Mouse (Mus musculus) liver, embryonic 13.5 days (tissue): ENCODE data around the gene Gpatch8. TPM values are rescaled to one million over a fixed set of nuclear protein-coding genes. Genes with fewer than 3 reads are reported as not detected.
"Not testable (repeated sequence)": the region's sequence is repeated elsewhere in the genome, so short reads cannot be mapped to it uniquely, and the experiment has no call there.

ENCODE experiments used
- ATAC-seq: fragments of 200-750 bp; cut with Nextera tagmentation; 2 replicates; pipeline ENCODE4 v1.8.0; 2017; ENCODE audit warnings: low read depth, mild to moderate bottlenecking, moderate number of reproducible peaks, moderate library complexity
- DNase-seq: peaks from one replicate; pipeline ENCODE4 v3.0.0; 2022
- H3K27ac ChIP-seq: fragments of 300-500 bp; sonication (generic); 2 replicates; pipeline ENCODE4 v1.5.1; 2015; ENCODE audit warnings: moderate library complexity, mild to moderate bottlenecking, inconsistent platforms
- H3K27me3 ChIP-seq: fragments of 300-500 bp; sonication (generic); 2 replicates; pipeline ENCODE4 v1.6.1; 2015; ENCODE audit warnings: mild to moderate bottlenecking, inconsistent platforms
- H3K36me3 ChIP-seq: fragments of 300-500 bp; sonication (generic); 2 replicates; pipeline ENCODE4 v1.6.1; 2015; ENCODE audit warnings: mild to moderate bottlenecking, inconsistent platforms
- H3K4me1 ChIP-seq: fragments of 300-500 bp; sonication (generic); replicated peaks from 2 replicates; pipeline ENCODE4 v1.6.1; 2015; ENCODE audit warnings: inconsistent platforms
- H3K4me2 ChIP-seq: fragments of 300-500 bp; sonication (generic); 2 replicates; pipeline ENCODE4 v1.6.1; 2015; ENCODE audit warnings: inconsistent platforms, mild to moderate bottlenecking, moderate library complexity
- H3K4me3 ChIP-seq: fragments of 300-500 bp; sonication (generic); replicated peaks from 2 replicates; pipeline ENCODE4 v1.5.1; 2015; ENCODE audit warnings: mild to moderate bottlenecking, inconsistent platforms
- H3K9ac ChIP-seq: fragments of 300-500 bp; sonication (generic); 2 replicates; pipeline ENCODE4 v1.6.1; 2015; ENCODE audit warnings: mild to moderate bottlenecking, inconsistent platforms
- H3K9me3 ChIP-seq: fragments of 300-500 bp; sonication (generic); replicated peaks from 2 replicates; pipeline ENCODE4 v1.6.1; 2016; ENCODE audit warnings: inconsistent platforms
- WGBS: fragments of 180-500 bp; shearing (Covaris S2); methylation state at CpG from one replicate; pipeline ENCODE4 v1.1.7; 2015; ENCODE audit not compliant: insufficient replicate concordance; 5-methylcytosine and 5-hydroxymethylcytosine counted together
- polyA plus RNA-seq: library from polyadenylated mRNA; unstranded; fragments of >200 nt; fragmentation: Nextera tagmentation; extraction: Ambion mirVana; gene quantifications from 2 replicates; pipeline ENCODE4 v1.2.1, GENCODE M21; 2015

Gene Gpatch8
- polyA plus RNA-seq, 1 experiment from 2014 or later, result 18.0 TPM

DNA sequence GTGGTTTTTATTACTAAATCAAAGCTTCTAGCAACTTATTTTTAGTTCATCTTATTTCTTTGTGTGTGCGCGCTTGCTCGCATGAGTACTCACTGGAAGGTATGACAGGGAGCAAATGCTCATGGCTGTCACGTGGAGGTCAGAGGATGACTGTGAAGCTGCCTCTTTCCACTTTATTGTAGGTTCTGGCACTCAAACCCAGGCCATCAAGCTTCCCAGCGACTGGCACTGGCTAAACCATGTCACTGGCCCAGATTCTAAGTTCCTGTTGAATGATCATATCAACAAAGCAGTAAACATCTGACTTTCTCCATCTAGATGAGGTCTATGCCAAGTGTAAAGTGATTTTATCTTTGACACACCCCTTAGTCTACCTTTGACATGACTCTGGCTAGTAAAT lies 14.7 kb downstream of the Gpatch8 start:
- ATAC-seq (no peak), DNase-seq (no peak)
- Histone ChIP-seq H3K4me3 (no peak overlapping the region), H3K36me3 (peaks cover 16% of the 10 kb centered on the region), H3K9me3 (no peaks in the 10 kb centered on the region), H3K27me3 (no peaks in the 10 kb centered on the region), H3K4me1 (peaks cover 32% of the 10 kb centered on the region), H3K4me2 (no peak overlapping the region), H3K27ac (no peak overlapping the region; the same call in 1 of the 2 replicates), H3K9ac (no peak overlapping the region)
- WGBS, result 81% methylated on average over 5 of the region's 5 CpGs

DNA sequence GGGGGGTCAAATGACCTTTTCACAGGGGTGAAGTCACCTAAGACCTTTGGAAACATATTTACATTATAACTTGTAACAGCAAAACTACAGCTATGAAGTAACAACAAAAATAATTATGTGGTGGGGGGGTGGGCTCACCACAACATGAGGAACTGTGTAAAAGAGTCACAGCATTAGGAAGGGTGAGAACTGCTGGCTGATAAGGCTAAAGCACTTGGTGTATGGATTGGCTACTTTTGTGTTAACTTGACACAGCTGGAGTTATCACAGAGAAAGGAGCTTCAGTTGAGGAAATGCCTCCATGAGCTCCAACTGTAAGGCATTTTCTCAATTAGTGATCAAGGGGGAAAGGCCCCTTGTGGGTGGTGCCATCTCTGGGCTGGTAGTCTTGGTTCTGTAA lies 15.9 kb downstream of the Gpatch8 start:
- ATAC-seq, H3K9ac ChIP-seq, H3K27ac ChIP-seq, H3K4me3 ChIP-seq, H3K9me3 ChIP-seq, DNase-seq, H3K4me2 ChIP-seq, H3K27me3 ChIP-seq: not testable (repeated sequence)
- peaks cover 22% of the 10 kb centered on the region for H3K36me3 ChIP-seq
- H3K4me1 ChIP-seq, result peaks cover 32% of the 10 kb centered on the region

DNA sequence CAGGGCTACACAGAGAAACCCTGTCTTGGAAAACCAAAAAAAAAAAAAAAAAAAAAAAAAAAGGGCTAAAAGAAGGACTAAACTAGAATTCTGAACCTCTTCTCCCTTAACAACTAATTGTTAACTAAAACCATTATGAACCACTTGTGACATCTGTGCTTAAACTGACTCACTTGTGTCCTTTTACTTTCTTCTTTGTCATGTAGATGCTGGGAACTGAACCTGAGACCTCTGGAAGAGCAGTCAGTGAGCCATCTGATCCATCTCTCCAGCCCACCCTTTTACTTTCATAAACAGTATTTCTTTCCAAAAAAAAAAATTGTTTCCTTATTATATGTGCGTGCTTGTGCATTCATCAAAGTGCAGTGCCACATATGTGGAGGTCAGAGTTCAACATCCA lies 16.5 kb downstream of the Gpatch8 start:
- 78% methylated on average over 1 of the region's 1 CpGs for WGBS
- DNase-seq (no peak), ATAC-seq (no peak)
- Histone ChIP-seq H3K9ac (no peak overlapping the region), H3K27ac (no peak overlapping the region), H3K36me3 (peaks cover 22% of the 10 kb centered on the region), H3K4me3 (no peak overlapping the region), H3K9me3 (no peaks in the 10 kb centered on the region), H3K27me3 (no peaks in the 10 kb centered on the region), H3K4me1 (peaks cover 32% of the 10 kb centered on the region), H3K4me2 (no peak overlapping the region)

DNA sequence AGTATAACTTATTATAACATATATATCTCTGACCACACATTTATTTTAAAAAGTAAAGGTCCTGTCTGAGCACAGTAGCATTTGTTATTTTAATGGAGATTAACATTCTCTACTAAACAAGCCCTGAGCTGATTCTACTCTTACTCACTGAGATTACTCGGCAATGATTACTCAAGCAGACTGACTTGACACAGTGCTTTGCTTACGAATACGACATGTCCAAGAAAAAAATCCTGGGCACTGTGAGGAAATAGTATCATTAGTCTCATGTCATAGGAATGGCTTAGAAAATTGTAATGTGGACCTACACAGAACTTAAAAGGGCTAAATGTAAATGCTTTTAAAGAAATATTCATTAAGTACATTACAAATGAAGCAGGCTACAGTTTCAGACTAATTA lies 20.0 kb downstream of the Gpatch8 start:
- no peak overlapping the region for H3K27ac ChIP-seq
- H3K4me2 ChIP-seq, result no peak overlapping the region
- WGBS, result 80% methylated on average over 3 of the region's 3 CpGs

DNA sequence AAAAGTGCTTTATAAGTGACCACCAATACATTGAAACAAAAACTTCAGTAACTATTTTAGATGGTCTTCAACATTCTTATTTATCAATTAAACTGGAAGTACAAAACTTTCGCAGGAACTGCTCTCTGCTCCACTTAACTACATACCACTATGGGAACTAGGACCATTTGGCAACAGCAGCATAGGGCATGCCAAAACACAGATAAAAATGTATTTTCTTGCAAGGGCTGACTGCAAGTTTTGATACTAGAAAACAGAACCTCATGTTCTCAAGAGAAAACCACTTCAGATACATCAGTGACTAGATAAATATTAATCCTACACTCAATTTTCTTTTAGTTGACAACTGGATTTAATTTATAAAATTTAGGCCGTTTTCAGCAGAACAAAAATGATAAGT lies 22.1 kb downstream of the Gpatch8 start:
- Histone ChIP-seq H3K36me3 (peaks cover 20% of the 10 kb centered on the region), H3K4me2 (no peak overlapping the region), H3K27ac (no peak overlapping the region), H3K27me3 (no peaks in the 10 kb centered on the region), H3K9me3 (no peaks in the 10 kb centered on the region), H3K9ac (no peak overlapping the region), H3K4me3 (no peak overlapping the region), H3K4me1 (no peaks in the 10 kb centered on the region)
- ATAC-seq (no peak), DNase-seq (no peak)
- 72% methylated on average over 2 of the region's 2 CpGs for WGBS

More for the DNA sequence above, 20.0 kb downstream of the Gpatch8 start:
- Histone ChIP-seq H3K9ac (no peak overlapping the region), H3K4me3 (no peak overlapping the region), H3K36me3 (peaks cover 22% of the 10 kb centered on the region), H3K9me3 (no peaks in the 10 kb centered on the region), H3K27me3 (no peaks in the 10 kb centered on the region), H3K4me1 (peaks cover 11% of the 10 kb centered on the region)
- DNase-seq (no peak), ATAC-seq (no peak)

DNA sequence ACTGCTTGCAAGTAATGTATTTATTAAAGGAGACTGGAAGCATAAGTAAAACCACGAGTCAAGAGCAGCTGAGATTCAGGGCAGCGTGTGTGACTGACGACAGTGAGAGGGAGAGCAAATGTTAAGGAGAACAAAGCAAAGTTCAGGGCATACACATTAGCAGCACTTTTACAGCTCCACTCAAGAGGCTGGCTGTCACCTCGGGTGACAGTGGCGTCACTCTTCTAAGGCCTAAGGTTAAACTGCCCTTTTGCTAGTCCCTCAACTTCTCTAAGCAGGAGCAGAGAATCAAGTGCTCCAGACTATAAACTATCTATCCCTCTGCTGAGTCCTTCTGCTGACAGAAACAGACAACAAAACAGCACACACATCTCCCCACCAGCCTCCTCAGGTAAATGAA lies 24.8 kb downstream of the Gpatch8 start:
- no peak overlapping the region for H3K4me2 ChIP-seq
- 64% methylated on average over 5 of the region's 5 CpGs for WGBS
- no peaks in the 10 kb centered on the region for H3K27me3 ChIP-seq
- no peak for DNase-seq
- no peak overlapping the region for H3K9ac ChIP-seq
- no peak for ATAC-seq
- no peaks in the 10 kb centered on the region for H3K9me3 ChIP-seq
- no peak overlapping the region for H3K27ac ChIP-seq
- no peaks in the 10 kb centered on the region for H3K4me1 ChIP-seq
- H3K36me3 ChIP-seq, result peaks cover 9% of the 10 kb centered on the region; the same call in 1 of the 2 replicates
- no peak overlapping the region for H3K4me3 ChIP-seq

DNA sequence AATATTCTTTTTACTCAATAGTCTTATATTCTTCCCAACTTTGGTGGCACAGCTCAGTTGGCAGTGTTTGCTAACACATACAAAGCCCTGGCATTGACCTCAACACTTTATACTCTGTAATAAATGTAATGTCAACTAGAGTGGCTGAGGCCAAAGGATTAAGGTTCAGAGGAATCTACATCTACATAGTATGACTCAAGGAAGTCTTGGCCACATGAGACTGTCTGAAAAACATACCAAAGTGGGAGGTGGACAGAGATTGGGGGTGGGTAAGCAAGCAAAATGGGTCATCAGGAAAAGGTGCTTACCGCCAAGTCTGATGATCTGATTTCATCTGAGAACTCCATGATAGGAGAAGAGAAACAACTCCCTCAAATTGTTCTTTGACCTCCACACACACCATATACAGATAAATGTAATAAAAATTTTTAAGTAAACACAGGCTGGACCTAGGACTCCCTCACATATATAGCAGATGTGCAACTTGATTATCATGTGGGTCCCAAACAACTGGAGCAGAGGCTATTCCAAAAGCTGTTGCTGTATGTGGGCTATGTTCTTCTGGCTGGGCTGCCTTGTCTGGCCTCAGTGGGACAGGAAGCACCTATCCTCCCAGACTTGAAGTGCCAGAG lies 41.3 kb downstream of the Gpatch8 start:
- Histone ChIP-seq H3K4me2 (no peak overlapping the region), H3K9me3 (no peaks in the 10 kb centered on the region), H3K9ac (no peak overlapping the region), H3K36me3 (peaks cover 23% of the 10 kb centered on the region), H3K27me3 (no peaks in the 10 kb centered on the region), H3K4me1 (no peaks in the 10 kb centered on the region), H3K4me3 (no peak overlapping the region), H3K27ac (no peak overlapping the region)
- ATAC-seq (no peak), DNase-seq (no peak)
- WGBS, result 80% methylated on average over 1 of the region's 1 CpGs

DNA sequence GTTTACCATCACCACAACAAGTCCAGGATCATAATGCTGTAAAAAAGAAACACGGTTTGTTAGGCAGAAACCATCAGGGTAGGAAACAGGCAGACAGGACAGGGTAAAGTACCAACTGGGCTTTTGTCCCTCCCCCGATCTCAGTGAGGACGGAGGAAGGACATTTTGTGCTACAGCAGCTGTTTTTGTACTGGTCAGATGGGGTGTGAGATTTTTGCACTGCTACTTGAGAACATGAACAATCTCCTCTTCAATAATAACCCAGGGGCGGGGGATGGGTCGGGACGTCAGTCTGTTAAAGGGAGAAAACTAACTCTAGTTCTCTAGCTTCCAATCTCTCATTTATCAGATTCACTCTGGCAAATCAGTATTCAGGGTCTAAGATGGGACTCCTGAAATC lies 46.0 kb downstream of the Gpatch8 start:
- Histone ChIP-seq H3K27ac (no peak overlapping the region), H3K27me3 (no peaks in the 10 kb centered on the region), H3K9ac (no peak overlapping the region), H3K4me2 (no peak overlapping the region), H3K4me1 (no peaks in the 10 kb centered on the region), H3K36me3 (peaks cover 19% of the 10 kb centered on the region), H3K9me3 (no peaks in the 10 kb centered on the region), H3K4me3 (no peak overlapping the region)
- ATAC-seq, result no peak
- DNase-seq, result no peak
- 79% methylated on average over 6 of the region's 6 CpGs for WGBS

DNA sequence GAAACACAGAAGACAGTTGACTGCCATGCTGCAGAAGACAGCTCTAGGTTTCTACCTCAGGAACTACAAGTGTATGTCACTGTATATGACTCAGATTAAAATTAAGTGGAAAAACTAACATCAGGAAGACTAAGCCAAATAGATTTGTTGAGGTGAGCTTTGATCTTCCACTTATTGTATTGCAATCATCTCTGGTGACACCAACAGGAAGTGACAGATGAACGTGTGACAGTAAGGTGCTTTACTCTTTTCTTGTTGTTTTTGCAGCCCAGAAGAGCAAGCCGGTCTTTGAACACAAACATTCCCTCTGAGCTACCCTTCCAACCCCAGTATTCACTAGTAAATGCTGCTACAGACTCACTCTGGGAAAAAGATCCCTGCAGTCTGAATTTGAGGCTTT lies 59.5 kb downstream of the Gpatch8 start:
- Histone ChIP-seq H3K9me3 (no peaks in the 10 kb centered on the region), H3K9ac (no peak overlapping the region), H3K27ac (no peak overlapping the region), H3K4me3 (no peak overlapping the region), H3K4me1 (peaks cover 7% of the 10 kb centered on the region), H3K27me3 (no peaks in the 10 kb centered on the region), H3K4me2 (no peak overlapping the region), H3K36me3 (peaks cover 61% of the 10 kb centered on the region)
- 61% methylated on average over 2 of the region's 2 CpGs for WGBS
- no peak for ATAC-seq
- no peak for DNase-seq

DNA sequence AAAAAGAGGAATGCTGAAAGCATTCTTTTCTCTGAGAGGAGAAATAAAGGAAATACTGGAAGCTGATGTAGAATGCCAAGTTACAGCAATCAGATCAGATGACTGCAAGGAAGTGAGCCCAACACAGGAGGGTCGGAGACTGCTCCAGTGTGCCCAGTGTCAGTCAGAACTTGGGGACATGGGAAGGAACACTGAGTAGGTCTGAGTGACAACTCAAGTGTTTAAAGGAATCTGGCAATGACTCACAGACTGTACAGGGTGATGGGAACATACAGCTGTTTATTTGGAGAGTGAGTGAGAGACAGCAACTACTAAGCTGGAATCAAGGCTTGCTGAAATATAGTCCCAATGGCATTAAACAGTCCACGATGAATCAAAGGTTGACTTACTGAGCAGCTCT lies 60.0 kb downstream of the Gpatch8 start:
- Histone ChIP-seq H3K36me3 (peaks cover 60% of the 10 kb centered on the region), H3K4me3 (no peak overlapping the region), H3K27ac (no peak overlapping the region), H3K27me3 (no peaks in the 10 kb centered on the region), H3K9ac (no peak overlapping the region), H3K4me2 (no peak overlapping the region), H3K4me1 (peaks cover 7% of the 10 kb centered on the region), H3K9me3 (no peaks in the 10 kb centered on the region)
- DNase-seq (no peak), ATAC-seq (no peak)
- 85% methylated on average over 2 of the region's 2 CpGs for WGBS

DNA sequence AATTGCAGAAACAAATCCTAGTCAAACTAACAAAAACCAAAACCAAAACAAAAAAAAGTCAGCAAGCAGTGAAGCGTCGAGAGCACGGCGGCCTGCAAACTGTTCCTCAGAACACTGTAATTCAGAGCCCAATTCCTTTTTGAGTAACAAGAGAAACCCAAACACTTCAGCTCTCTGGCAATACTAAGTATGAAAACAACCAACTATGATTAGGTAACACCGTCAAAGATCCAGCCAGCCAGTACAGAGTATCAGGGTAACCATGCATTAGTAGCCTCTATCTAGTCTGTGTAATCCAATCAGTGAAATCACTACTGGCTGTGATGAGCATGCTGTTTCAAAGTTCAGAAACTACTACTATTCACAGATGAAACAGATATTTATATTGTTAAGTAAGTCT lies 60.5 kb downstream of the Gpatch8 start:
- Histone ChIP-seq H3K4me2 (no peak overlapping the region), H3K4me1 (peaks cover 7% of the 10 kb centered on the region), H3K27ac (no peak overlapping the region), H3K36me3 (peaks cover 55% of the 10 kb centered on the region), H3K9me3 (no peaks in the 10 kb centered on the region), H3K27me3 (no peaks in the 10 kb centered on the region), H3K9ac (no peak overlapping the region), H3K4me3 (no peak overlapping the region)
- DNase-seq (no peak), ATAC-seq (no peak)
- WGBS, result 96% methylated on average over 5 of the region's 5 CpGs

DNA sequence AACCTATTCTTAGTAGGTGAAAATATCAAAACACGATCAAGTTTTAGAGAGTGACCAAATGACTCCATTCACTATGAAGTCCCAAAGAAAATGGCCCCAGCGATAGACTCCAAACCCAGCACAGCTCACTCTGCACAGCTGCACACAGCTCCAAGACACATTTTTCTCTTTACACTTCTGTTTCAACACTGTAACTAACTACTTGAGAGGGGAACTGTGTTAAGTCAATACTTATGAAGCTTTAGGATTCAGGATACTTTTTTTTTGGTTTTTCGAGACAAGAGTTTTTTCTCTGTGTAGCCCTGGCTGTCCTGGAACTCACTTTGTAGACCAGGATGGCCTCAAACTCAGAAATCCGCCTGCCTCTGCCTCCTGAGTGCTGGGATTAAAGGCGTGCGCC lies 61.1 kb downstream of the Gpatch8 start:
- Histone ChIP-seq H3K9ac (no peak overlapping the region), H3K4me1 (peaks cover 7% of the 10 kb centered on the region), H3K4me3 (no peak overlapping the region), H3K27me3 (no peaks in the 10 kb centered on the region), H3K27ac (no peak overlapping the region), H3K36me3 (peaks cover 50% of the 10 kb centered on the region), H3K9me3 (no peaks in the 10 kb centered on the region), H3K4me2 (no peak overlapping the region)
- WGBS, result 88% methylated on average over 6 of the region's 6 CpGs
- DNase-seq (no peak), ATAC-seq (no peak)
